Mouse (Mus musculus): ENCODE data around the gene Psmd8.
"Not testable (repeated sequence)": the region's sequence is repeated elsewhere in the genome, so short reads cannot be mapped to it uniquely, and the experiment has no call there.

The Psmd8 gene

GRCm38 (mm10) chr7:29180077-29180853 lies at the start of gene Psmd8:
Psmd8 (minus strand) TSS chr7:29180701.
- DNase-seq (ENCODE audit: extremely low spot score, low read depth, low spot score), result peak; percentile 98

GRCm38 (mm10) chr7:29228202-29228601 lies 47.7 kb upstream of the Psmd8 start:
- no peak for DNase-seq (ENCODE audit: extremely low spot score, low read depth, low spot score)

- no peak for DNase-seq (ENCODE audit: extremely low spot score, low read depth, low spot score)
Observed at GRCm38 (mm10) chr7:29225520-29225919, 45.0 kb upstream of the Psmd8 start.

GRCm38 (mm10) chr7:29224756-29225394 lies 44.4 kb upstream of the Psmd8 start:
- DNase-seq (ENCODE audit: extremely low spot score, low read depth, low spot score), result no peak

- DNase-seq (ENCODE audit: extremely low spot score, low read depth, low spot score), result no peak
Observed at GRCm38 (mm10) chr7:29214846-29215245, 34.3 kb upstream of the Psmd8 start.

- no peak for DNase-seq (ENCODE audit: extremely low spot score, low read depth, low spot score)
Observed at GRCm38 (mm10) chr7:29214236-29214635, 33.7 kb upstream of the Psmd8 start.

- DNase-seq (ENCODE audit: extremely low spot score, low read depth, low spot score), result no peak
Observed at GRCm38 (mm10) chr7:29213675-29214082, 33.2 kb upstream of the Psmd8 start, which contains the start of gene Catsperg1. Catsperg1 (minus strand) TSS chr7:29214035.

GRCm38 (mm10) chr7:29212775-29213560 lies 32.5 kb upstream of the Psmd8 start:
- not testable (repeated sequence) for DNase-seq (ENCODE audit: extremely low spot score, low read depth, low spot score)

GRCm38 (mm10) chr7:29212199-29212765 lies 31.8 kb upstream of the Psmd8 start:
- DNase-seq (ENCODE audit: extremely low spot score, low read depth, low spot score), result no peak

- DNase-seq (ENCODE audit: extremely low spot score, low read depth, low spot score), result no peak
Observed at GRCm38 (mm10) chr7:29211415-29212198, 31.1 kb upstream of the Psmd8 start.

- DNase-seq (ENCODE audit: extremely low spot score, low read depth, low spot score), result not testable (repeated sequence)
Observed at GRCm38 (mm10) chr7:29211013-29211412, 30.5 kb upstream of the Psmd8 start.

- DNase-seq (ENCODE audit: extremely low spot score, low read depth, low spot score), result no peak
Observed at GRCm38 (mm10) chr7:29202577-29202976, 22.1 kb upstream of the Psmd8 start.

GRCm38 (mm10) chr7:29194230-29194629 lies 13.7 kb upstream of the Psmd8 start:
- DNase-seq (ENCODE audit: extremely low spot score, low read depth, low spot score), result not testable (repeated sequence)

GRCm38 (mm10) chr7:29181323-29181722 lies 822 bp upstream of the Psmd8 start:
- DNase-seq (ENCODE audit: extremely low spot score, low read depth, low spot score), result not testable (repeated sequence)

GRCm38 (mm10) chr7:29180854-29181236 lies 344 bp upstream of the Psmd8 start:
- DNase-seq (ENCODE audit: extremely low spot score, low read depth, low spot score), result no peak

- no peak for DNase-seq (ENCODE audit: extremely low spot score, low read depth, low spot score)
Observed at GRCm38 (mm10) chr7:29179323-29179722, 1.2 kb downstream of the Psmd8 start.

- DNase-seq (ENCODE audit: extremely low spot score, low read depth, low spot score), result no peak
Observed at GRCm38 (mm10) chr7:29178106-29178505, 2.4 kb downstream of the Psmd8 start.

- no peak for DNase-seq (ENCODE audit: extremely low spot score, low read depth, low spot score)
Observed at GRCm38 (mm10) chr7:29172390-29173016, 8.0 kb downstream of the Psmd8 start.

GRCm38 (mm10) chr7:29171562-29172097 lies 8.9 kb downstream of the Psmd8 start:
- DNase-seq (ENCODE audit: extremely low spot score, low read depth, low spot score), result no peak

All from hindlimb bud, embryonic 11.5 days (tissue).